Mouse (Mus musculus): ENCODE data around the gene Dnajb12. TPM values are rescaled to one million over a fixed set of nuclear protein-coding genes. Genes with fewer than 3 reads are reported as not detected.
"Not testable (repeated sequence)": the region's sequence is repeated elsewhere in the genome, so short reads cannot be mapped to it uniquely, and the experiment has no call there.

The Dnajb12 gene
- total and polyA plus RNA-seq, 3 experiments = 10.4 to 28.5 (median 20.5) TPM

DNA sequence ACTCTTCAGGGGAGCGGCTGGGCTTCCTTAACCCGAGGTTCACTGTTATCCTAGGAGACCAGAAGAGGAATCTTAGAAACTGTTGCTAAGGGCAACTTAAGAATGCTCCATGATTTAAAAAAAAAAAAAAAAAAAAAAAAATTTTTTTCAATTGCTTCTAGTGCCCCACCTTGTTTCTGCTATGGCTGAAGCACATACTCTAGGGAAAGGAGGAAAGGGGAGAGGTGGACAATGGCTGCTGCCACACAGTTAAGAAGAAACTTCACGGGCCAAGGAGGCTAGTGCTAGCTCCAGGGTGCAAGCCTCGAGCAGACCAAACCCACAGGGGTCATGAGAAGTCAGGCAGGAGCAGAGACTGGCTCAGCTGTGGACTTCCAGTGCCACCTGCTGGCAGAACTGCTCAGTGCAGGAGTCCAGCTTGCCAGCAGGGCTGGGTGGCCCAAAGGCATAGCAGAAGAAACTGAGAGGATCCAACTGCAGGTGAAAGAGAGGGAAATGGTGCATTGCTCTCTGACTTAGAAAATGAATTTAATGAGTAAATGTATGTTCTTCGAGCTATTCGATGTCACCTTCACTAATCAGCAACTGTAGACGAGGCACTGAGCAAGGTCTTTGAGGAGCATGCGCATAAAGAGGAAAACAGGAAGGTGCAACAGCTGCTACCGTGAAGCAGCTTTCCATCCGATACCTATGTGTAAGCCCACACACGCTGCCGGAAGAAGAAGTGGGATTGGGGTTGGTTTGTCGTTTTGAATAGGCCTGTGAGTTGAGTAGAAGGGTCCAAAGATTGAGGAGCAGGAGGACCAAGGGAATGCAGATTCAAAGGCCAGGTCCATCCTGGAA is 14.3 kb upstream of the Dnajb12 start:
- H3K4me1 ChIP-seq (ENCODE audit: insufficient read depth, low read depth, low read length) = no peaks in the 10 kb centered on the region
- TF ChIP-seq POLR2AphosphoS5 (IDR thresholded peaks at IDR 0.05; ENCODE audit: insufficient replicate concordance, low read depth, low read length) (no peak), GATA1 (IDR thresholded peaks at IDR 0.05; ENCODE audit: borderline replicate concordance, low read length) (no peak), CTCF (IDR thresholded peaks at IDR 0.05; ENCODE audit: low read depth, low read length) (peak; percentile 70), GATA2 (IDR thresholded peaks at IDR 0.05; ENCODE audit: borderline replicate concordance, low read depth, low read length) (no peak), TAL1 (conservative IDR thresholded peaks at IDR 0.05; ENCODE audit: low read depth, low read length) (no peak)
- no peaks in the 10 kb centered on the region for H3K9me3 ChIP-seq (replicated peaks)
- peaks cover 21% of the 10 kb centered on the region for H3K36me3 ChIP-seq (replicated peaks)
- no peaks in the 10 kb centered on the region for H3K27me3 ChIP-seq (ENCODE audit: insufficient read depth, low read length)
- ATAC-seq (ENCODE audit: extremely low read depth, insufficient number of reproducible peaks, low FRiP score, poor library complexity, severe bottlenecking) (peak; percentile 40; the same call in 1 of the 2 replicates), DNase-seq (ENCODE audit: low spot score) (peak; percentile 35)
- no peak overlapping the region for H3K4me3 ChIP-seq (ENCODE audit: low read depth, low read length)

DNA sequence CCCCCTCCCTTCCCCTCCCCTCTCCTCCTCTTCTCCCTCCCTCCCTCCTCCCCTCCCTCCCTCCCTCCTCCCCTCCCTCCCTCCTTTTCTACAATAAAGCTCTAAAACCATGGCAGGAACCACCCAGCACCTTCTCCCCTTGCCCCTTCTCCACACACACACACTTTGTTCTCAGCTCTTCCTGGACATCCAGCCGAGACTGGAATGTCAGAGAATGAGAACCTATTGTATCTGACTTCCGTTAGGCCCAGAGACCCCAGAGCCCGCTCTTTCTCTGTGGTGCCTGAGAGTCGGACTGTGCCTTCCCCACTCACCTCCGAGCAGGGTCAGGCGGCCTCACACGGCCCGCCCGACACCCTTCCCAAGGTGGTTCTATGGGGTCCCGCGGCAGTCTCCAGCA is 11.1 kb upstream of the Dnajb12 start:
- peaks cover 4% of the 10 kb centered on the region for H3K4me1 ChIP-seq (ENCODE audit: insufficient read depth, low read depth, low read length)
- peaks cover 13% of the 10 kb centered on the region for H3K36me3 ChIP-seq (replicated peaks)
- no peaks in the 10 kb centered on the region for H3K9me3 ChIP-seq (replicated peaks)
- TF ChIP-seq CTCF (IDR thresholded peaks at IDR 0.05; ENCODE audit: low read depth, low read length) (no peak), GATA1 (IDR thresholded peaks at IDR 0.05; ENCODE audit: borderline replicate concordance, low read length) (no peak), TAL1 (conservative IDR thresholded peaks at IDR 0.05; ENCODE audit: low read depth, low read length) (no peak), POLR2AphosphoS5 (IDR thresholded peaks at IDR 0.05; ENCODE audit: insufficient replicate concordance, low read depth, low read length) (no peak), GATA2 (IDR thresholded peaks at IDR 0.05; ENCODE audit: borderline replicate concordance, low read depth, low read length) (no peak)
- no peak for DNase-seq (ENCODE audit: low spot score)
- H3K27me3 ChIP-seq (ENCODE audit: insufficient read depth, low read length) = no peaks in the 10 kb centered on the region
- no peak overlapping the region for H3K4me3 ChIP-seq (ENCODE audit: low read depth, low read length)
- ATAC-seq (ENCODE audit: extremely low read depth, insufficient number of reproducible peaks, low FRiP score, poor library complexity, severe bottlenecking) = no peak

DNA sequence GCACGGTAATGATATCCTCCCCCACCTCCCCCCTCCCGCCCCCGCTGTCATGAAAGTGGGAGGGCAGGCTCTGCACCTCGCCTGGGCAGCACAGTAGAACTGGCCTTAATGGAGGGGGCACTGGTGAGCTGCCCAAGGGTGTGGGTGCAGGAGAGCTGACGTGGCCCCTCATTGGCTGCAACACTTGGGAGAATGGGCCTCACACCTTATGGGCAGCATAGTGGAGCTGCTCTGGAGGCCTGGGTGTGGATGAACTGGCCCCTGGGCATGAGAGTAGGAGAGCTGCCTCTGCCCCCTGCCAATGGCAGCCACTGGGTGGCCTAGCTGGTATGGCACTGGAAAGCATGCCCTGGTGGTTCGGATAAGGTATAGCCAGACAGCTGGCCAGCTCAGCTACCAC is 9.3 kb upstream of the Dnajb12 start:
- Histone ChIP-seq H3K9me3 (replicated peaks) (no peaks in the 10 kb centered on the region), H3K36me3 (replicated peaks) (no peaks in the 10 kb centered on the region), H3K4me1 (ENCODE audit: insufficient read depth, low read depth, low read length) (peaks cover 20% of the 10 kb centered on the region), H3K4me3 (ENCODE audit: low read depth, low read length) (no peak overlapping the region), H3K27me3 (ENCODE audit: insufficient read depth, low read length) (no peaks in the 10 kb centered on the region)
- ATAC-seq (ENCODE audit: extremely low read depth, insufficient number of reproducible peaks, low FRiP score, poor library complexity, severe bottlenecking) = no peak
- DNase-seq (ENCODE audit: low spot score) = no peak
- no peak for TF ChIP-seq GATA1 (IDR thresholded peaks at IDR 0.05; ENCODE audit: borderline replicate concordance, low read length)
- no peak for TF ChIP-seq TAL1 (conservative IDR thresholded peaks at IDR 0.05; ENCODE audit: low read depth, low read length)
- TF ChIP-seq POLR2AphosphoS5 (IDR thresholded peaks at IDR 0.05; ENCODE audit: insufficient replicate concordance, low read depth, low read length) = no peak
- TF ChIP-seq GATA2 (IDR thresholded peaks at IDR 0.05; ENCODE audit: borderline replicate concordance, low read depth, low read length) = no peak
- no peak for TF ChIP-seq CTCF (IDR thresholded peaks at IDR 0.05; ENCODE audit: low read depth, low read length)

DNA sequence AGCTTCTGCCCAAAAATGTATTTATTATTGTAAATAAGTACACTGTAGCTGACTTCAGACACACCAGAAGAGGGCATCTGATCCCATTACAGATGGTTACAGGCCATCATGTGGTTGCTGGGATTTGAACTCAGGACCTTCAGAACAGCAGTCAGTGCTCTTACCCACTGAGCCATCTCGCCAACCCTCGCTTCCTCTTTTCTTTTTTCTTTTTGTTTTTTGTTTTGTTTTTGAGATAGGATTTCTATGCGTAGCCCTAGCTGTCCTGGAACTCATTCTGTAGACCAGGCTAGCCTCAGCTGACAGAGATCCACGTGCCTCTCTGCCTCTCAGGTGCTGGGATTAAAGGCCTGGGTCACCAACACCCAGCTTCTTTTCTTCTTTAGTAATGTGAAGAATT is 6.7 kb upstream of the Dnajb12 start:
- not testable (repeated sequence) for ATAC-seq (ENCODE audit: extremely low read depth, insufficient number of reproducible peaks, low FRiP score, poor library complexity, severe bottlenecking); H3K36me3 ChIP-seq (replicated peaks); H3K4me3 ChIP-seq (ENCODE audit: low read depth, low read length); H3K9me3 ChIP-seq (replicated peaks); DNase-seq (ENCODE audit: low spot score); H3K27me3 ChIP-seq (ENCODE audit: insufficient read depth, low read length)
- H3K4me1 ChIP-seq (ENCODE audit: insufficient read depth, low read depth, low read length) = peaks cover 28% of the 10 kb centered on the region

DNA sequence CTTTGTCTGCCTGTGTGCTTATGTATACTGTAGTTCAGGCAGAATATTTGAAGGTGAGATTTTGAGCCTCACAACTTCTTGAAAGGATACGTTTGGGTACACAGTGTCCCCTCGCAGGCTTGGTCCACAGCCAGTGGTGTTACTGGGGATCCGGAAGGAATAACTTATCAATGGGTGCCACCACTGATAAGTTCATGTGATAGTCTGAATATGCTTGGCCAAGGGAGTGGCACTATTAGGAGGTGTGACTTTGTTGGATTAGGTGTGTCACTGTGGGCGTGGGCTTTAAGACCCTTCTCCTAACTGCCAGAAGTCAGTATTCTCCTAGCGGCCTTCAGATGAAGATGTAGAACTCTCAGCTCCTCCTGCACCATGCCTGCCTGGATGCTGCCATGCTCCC is 6.2 kb upstream of the Dnajb12 start:
- H3K4me3 ChIP-seq (ENCODE audit: low read depth, low read length) = no peak overlapping the region
- H3K27me3 ChIP-seq (ENCODE audit: insufficient read depth, low read length) = no peaks in the 10 kb centered on the region
- ATAC-seq (ENCODE audit: extremely low read depth, insufficient number of reproducible peaks, low FRiP score, poor library complexity, severe bottlenecking) (no peak), DNase-seq (ENCODE audit: low spot score) (no peak)
- TF ChIP-seq CTCF (IDR thresholded peaks at IDR 0.05; ENCODE audit: low read depth, low read length) = no peak
- TF ChIP-seq GATA2 (IDR thresholded peaks at IDR 0.05; ENCODE audit: borderline replicate concordance, low read depth, low read length) = no peak
- TF ChIP-seq GATA1 (IDR thresholded peaks at IDR 0.05; ENCODE audit: borderline replicate concordance, low read length) = no peak
- no peak for TF ChIP-seq POLR2AphosphoS5 (IDR thresholded peaks at IDR 0.05; ENCODE audit: insufficient replicate concordance, low read depth, low read length)
- no peak for TF ChIP-seq TAL1 (conservative IDR thresholded peaks at IDR 0.05; ENCODE audit: low read depth, low read length)
- H3K9me3 ChIP-seq (replicated peaks) = no peaks in the 10 kb centered on the region
- H3K4me1 ChIP-seq (ENCODE audit: insufficient read depth, low read depth, low read length) = peaks cover 32% of the 10 kb centered on the region
- no peaks in the 10 kb centered on the region for H3K36me3 ChIP-seq (replicated peaks)

DNA sequence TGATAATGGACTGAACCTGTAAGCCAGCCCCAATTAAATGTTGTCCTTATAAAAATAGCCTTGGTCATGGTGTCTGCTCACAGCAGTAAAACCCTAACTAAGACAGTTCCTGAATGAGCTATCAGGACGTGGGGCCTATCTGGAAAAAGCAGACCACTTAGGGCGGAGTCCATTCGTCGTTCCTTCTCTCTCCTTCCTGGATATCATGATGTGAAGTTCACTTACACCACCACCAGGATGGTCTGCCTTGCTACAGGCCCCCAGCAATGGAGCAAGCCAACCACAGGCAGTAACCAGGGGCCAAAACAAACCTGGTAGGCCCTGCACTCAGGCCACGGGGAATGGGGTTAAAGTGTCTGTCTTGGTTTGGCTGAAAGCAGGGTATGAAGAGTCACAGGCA is 5.7 kb upstream of the Dnajb12 start:
- peak overlapping the region; percentile 51; the same call in 1 of the 2 replicates for H3K4me3 ChIP-seq (ENCODE audit: low read depth, low read length)
- H3K36me3 ChIP-seq (replicated peaks) = no peaks in the 10 kb centered on the region
- H3K27me3 ChIP-seq (ENCODE audit: insufficient read depth, low read length) = no peaks in the 10 kb centered on the region
- H3K9me3 ChIP-seq (replicated peaks) = no peaks in the 10 kb centered on the region
- no peak for TF ChIP-seq GATA2 (IDR thresholded peaks at IDR 0.05; ENCODE audit: borderline replicate concordance, low read depth, low read length)
- TF ChIP-seq GATA1 (IDR thresholded peaks at IDR 0.05; ENCODE audit: borderline replicate concordance, low read length) = no peak
- no peak for TF ChIP-seq POLR2AphosphoS5 (IDR thresholded peaks at IDR 0.05; ENCODE audit: insufficient replicate concordance, low read depth, low read length)
- no peak for TF ChIP-seq TAL1 (conservative IDR thresholded peaks at IDR 0.05; ENCODE audit: low read depth, low read length)
- no peak for TF ChIP-seq CTCF (IDR thresholded peaks at IDR 0.05; ENCODE audit: low read depth, low read length)
- DNase-seq (ENCODE audit: low spot score) (no peak), ATAC-seq (ENCODE audit: extremely low read depth, insufficient number of reproducible peaks, low FRiP score, poor library complexity, severe bottlenecking) (no peak)
- peaks cover 32% of the 10 kb centered on the region for H3K4me1 ChIP-seq (ENCODE audit: insufficient read depth, low read depth, low read length)
